Mouse (Mus musculus) cerebellum, adult 2 months (tissue): ENCODE results near the gene Gpr3. TPM values are rescaled to one million over a fixed set of nuclear protein-coding genes. Genes with fewer than 3 reads are reported as not detected.

Experiments
- DNase-seq, 2 experiments: peaks; one replicate each; pipeline ENCODE4 v3.0.0; 2021
- H3K27ac ChIP-seq: fragments of 200-500 bp; 2 replicates; pipeline ENCODE4 v1.5.1; 2012; ENCODE audit warnings: low read length, control low read depth, inconsistent platforms; ENCODE audit not compliant: insufficient read depth
- H3K27me3 ChIP-seq: fragments of 200-500 bp; 2 replicates; pipeline ENCODE4 v1.6.1; 2012; ENCODE audit warnings: inconsistent platforms, mild to moderate bottlenecking, low read length, moderate library complexity; ENCODE audit not compliant: control insufficient read depth, insufficient read depth
- H3K4me1 ChIP-seq: fragments of 200-500 bp; 2 replicates; pipeline ENCODE4 v1.6.1; 2011; ENCODE audit warnings: low read length; ENCODE audit not compliant: control insufficient read depth, insufficient read depth
- H3K4me3 ChIP-seq: fragments of 200-500 bp; replicated peaks from 2 replicates; pipeline ENCODE3; 2011; ENCODE audit warnings: mild to moderate bottlenecking, low read depth, low read length, control low read depth; ENCODE audit not compliant: insufficient read depth
- CTCF ChIP-seq: fragments of 200-500 bp; IDR thresholded peaks from 2 replicates; pipeline ENCODE4 v1.5.1; 2011; ENCODE audit warnings: low read depth, mild to moderate bottlenecking, control low read depth, low read length, moderate library complexity, borderline replicate concordance; ENCODE audit not compliant: insufficient read depth
- POLR2A ChIP-seq: fragments of 200-500 bp; IDR thresholded peaks from 2 replicates; pipeline ENCODE4 v1.6.1; 2011; ENCODE audit warnings: low read length, control low read depth, borderline replicate concordance; ENCODE audit not compliant: insufficient read depth
- WGBS: fragments of 180-500 bp; shearing (Covaris S2); methylation state at CpG from one replicate; pipeline ENCODE4 v1.1.7; 2018; 5-methylcytosine and 5-hydroxymethylcytosine counted together
- polyA plus RNA-seq: library from polyadenylated mRNA; depleted of rRNA; stranded (reverse); fragments of >200 nt; gene quantifications from 2 replicates; pipeline ENCODE4 v1.2.3, GENCODE M21; 2012

Gene Gpr3
- polyA plus RNA-seq, 1 experiment, result 10.9 TPM

DNA sequence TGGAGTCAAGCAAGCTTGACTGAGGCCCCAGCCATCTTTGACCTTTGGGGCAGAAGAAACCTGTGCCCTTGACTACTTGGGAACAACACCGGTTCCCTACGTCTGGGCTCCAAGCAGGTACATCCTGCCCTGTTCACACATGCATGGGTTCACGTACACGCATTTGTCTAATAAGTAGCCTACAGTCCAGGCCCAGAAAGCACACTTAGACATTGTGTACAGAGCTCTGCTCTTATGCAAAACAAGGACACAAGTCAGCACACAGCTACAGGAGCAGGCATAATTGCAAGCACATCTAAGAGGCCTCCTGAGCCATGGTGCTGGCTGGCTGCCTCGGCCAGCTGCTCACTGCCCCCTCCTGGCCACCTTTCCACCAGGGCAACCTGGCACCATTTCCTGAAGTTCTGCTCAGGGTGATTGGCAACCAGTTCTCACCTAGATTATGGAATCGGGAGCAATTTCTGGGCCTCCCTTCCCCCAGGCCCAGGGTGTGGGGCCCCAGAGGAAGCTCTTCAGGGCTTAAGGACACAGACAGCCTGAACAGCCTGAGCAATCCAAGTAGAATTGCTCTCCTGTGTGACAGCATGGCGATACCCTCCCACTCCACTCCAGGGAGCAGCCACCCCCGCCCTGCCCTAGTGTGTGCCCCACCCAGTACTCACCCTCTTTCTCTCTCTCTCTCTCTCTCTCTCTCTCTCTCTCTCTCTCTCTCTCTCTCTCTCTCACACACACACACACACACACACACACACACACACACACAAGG is 11.1 kb downstream of the Gpr3 start:
- H3K27me3 ChIP-seq, result no peaks in the 10 kb centered on the region
- DNase-seq, result peak; percentile 85 to 88
- peaks cover 36% of the 10 kb centered on the region for H3K4me1 ChIP-seq
- peak overlapping the region; percentile 1; the same call in 1 of the 2 replicates for H3K27ac ChIP-seq
- 31% methylated on average over 8 of the region's 8 CpGs for WGBS
- no peak overlapping the region for H3K4me3 ChIP-seq
- no peak for TF ChIP-seq POLR2A
- TF ChIP-seq CTCF, result peak; percentile 69

DNA sequence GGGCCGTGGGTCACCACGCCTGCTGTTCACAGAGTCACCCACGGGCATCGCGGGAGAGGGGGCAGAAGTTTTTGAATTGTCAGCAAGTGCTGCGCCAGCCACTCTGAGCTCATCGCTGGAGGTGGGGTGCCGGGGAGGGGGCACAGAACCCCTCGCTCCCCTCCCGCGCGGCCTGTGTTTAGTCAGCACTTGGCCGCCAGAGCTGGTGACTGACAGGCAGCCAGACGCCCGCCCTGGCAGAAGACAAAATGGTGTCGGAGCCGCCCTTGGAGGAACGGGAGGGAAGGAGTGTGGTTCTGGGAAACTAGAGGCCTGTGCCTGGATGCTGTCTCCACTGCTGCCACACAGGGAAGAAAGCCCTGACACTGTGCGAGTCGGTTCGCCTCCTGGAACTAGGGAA is 12.0 kb downstream of the Gpr3 start:
- Histone ChIP-seq H3K4me3 (no peak overlapping the region), H3K27ac (no peak overlapping the region), H3K4me1 (peaks cover 36% of the 10 kb centered on the region), H3K27me3 (no peaks in the 10 kb centered on the region)
- 32% methylated on average over 21 of the region's 21 CpGs for WGBS
- peak; percentile 43 to 46 for DNase-seq
- TF ChIP-seq CTCF (no peak), POLR2A (no peak)

GRCm38 (mm10) chr4:133199743-133200142 is 12.6 kb downstream of the Gpr3 start:
- no peak for TF ChIP-seq POLR2A
- Histone ChIP-seq H3K27ac (no peak overlapping the region), H3K4me1 (peaks cover 36% of the 10 kb centered on the region), H3K27me3 (no peaks in the 10 kb centered on the region), H3K4me3 (no peak overlapping the region)
- WGBS, result 87% methylated on average over 6 of the region's 6 CpGs
- no peak for DNase-seq

- Histone ChIP-seq H3K27ac (no peak overlapping the region), H3K4me1 (peaks cover 36% of the 10 kb centered on the region), H3K27me3 (no peaks in the 10 kb centered on the region), H3K4me3 (no peak overlapping the region)
- 64% methylated on average over 19 of the region's 19 CpGs for WGBS
- DNase-seq, result peak in 1 of 2 experiments; percentile 20
- TF ChIP-seq CTCF (no peak), POLR2A (no peak)
Observed at GRCm38 (mm10) chr4:133198337-133199180, 13.8 kb downstream of the Gpr3 start.

DNA sequence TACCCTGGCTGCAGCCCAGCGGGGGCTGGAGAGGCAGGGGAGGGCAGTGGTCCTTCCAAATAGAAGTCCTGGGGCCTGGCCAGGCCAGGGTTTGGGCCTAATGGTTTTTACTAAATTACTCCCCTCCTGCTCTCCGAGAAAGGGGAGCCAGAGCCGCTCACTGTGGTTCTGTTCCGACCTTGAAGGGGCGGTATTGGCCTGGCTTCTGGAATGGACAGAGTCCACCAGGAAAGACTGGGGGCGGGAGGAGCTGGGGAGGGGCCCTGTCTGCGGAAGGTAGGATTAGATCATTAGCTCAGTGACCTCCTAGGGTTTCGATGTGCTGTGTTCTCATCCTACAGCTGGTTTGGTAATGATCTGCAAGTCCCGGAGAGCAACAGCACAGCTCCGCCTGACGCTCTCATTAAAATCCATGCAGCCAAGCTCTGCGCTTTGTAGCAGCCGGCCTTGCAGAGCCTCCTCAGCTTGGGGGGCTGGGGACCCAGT is 14.5 kb downstream of the Gpr3 start:
- peaks cover 36% of the 10 kb centered on the region for H3K4me1 ChIP-seq
- WGBS, result 64% methylated on average over 13 of the region's 13 CpGs
- no peak for DNase-seq
- no peak for TF ChIP-seq POLR2A
- no peak for TF ChIP-seq CTCF
- H3K27ac ChIP-seq, result no peak overlapping the region
- H3K4me3 ChIP-seq, result no peak overlapping the region
- no peaks in the 10 kb centered on the region for H3K27me3 ChIP-seq

DNA sequence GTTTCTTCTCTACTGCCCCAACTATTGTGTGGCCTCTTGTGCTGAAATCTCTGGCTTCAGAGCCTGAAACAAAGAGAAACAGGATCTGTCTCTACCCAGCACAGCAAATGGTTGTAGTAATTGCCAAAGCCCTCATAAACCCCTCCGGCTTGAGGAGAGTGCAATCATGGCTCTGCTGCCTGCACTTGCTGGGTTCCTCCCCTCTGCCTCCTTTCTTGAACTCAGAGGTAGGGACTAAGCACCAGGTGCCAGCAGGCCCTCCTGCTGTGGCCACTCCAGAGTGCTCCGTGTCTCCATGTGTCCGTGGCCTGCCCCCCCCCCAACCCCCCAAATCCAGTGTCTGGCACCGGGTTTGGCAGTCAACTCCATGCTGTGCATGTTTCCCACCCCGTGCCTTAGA is 15.0 kb downstream of the Gpr3 start:
- 8% methylated on average over 5 of the region's 5 CpGs for WGBS

DNA sequence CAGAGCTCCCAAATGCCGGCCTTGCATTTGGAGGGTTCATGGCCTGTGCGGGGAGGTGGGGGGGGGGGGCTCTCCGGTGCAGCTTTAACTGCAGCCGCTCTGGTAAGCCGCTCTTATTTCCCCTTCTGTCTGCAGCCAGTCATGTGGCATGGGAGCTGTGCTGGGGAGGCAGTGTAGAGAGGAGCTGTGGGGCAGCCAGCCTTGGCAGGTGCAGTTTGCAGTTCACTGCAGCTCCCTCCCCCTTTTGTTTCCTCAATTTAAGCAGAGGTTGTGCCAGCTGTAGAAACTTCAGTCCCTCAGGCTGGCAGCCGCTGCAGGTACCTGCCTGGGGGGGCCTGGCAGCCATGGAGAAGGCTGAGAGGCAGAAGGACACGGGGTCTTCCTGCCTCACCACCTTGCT is 15.5 kb downstream of the Gpr3 start:
- DNase-seq, result no peak
- H3K4me3 ChIP-seq, result no peak overlapping the region
- H3K4me1 ChIP-seq, result peaks cover 35% of the 10 kb centered on the region
- H3K27ac ChIP-seq, result 0 out of 2 replicates have a peak overlapping the region, but pooled peaks have one; percentile 34
- TF ChIP-seq CTCF, result no peak
- TF ChIP-seq POLR2A, result no peak
- 32% methylated on average over 7 of the region's 7 CpGs for WGBS
- H3K27me3 ChIP-seq, result no peaks in the 10 kb centered on the region

More for the DNA sequence above, 15.0 kb downstream of the Gpr3 start:
- TF ChIP-seq CTCF (no peak), POLR2A (no peak)
- peaks cover 36% of the 10 kb centered on the region for H3K4me1 ChIP-seq
- no peak for DNase-seq
- no peak overlapping the region for H3K4me3 ChIP-seq
- no peaks in the 10 kb centered on the region for H3K27me3 ChIP-seq
- 0 out of 2 replicates have a peak overlapping the region, but pooled peaks have one; percentile 34 for H3K27ac ChIP-seq
